Mouse (Mus musculus): ENCODE data around the gene Heyl. TPM values are rescaled to one million over a fixed set of nuclear protein-coding genes. Genes with fewer than 3 reads are reported as not detected.

Heyl gene
- polyA plus RNA-seq (2014; fragmentation: Illumina TruSeq; extraction: RNeasy Lipid Tissue Mini Kit (QIAGEN cat#74804); ENCODE audit: low read depth, low replicate concordance), result 2.4 TPM

GRCm38 (mm10) chr4:123233492-123234084 lies at the start of gene Heyl:
Gene Heyl, plus strand, starts transcription at chr4:123233556.

DNA sequence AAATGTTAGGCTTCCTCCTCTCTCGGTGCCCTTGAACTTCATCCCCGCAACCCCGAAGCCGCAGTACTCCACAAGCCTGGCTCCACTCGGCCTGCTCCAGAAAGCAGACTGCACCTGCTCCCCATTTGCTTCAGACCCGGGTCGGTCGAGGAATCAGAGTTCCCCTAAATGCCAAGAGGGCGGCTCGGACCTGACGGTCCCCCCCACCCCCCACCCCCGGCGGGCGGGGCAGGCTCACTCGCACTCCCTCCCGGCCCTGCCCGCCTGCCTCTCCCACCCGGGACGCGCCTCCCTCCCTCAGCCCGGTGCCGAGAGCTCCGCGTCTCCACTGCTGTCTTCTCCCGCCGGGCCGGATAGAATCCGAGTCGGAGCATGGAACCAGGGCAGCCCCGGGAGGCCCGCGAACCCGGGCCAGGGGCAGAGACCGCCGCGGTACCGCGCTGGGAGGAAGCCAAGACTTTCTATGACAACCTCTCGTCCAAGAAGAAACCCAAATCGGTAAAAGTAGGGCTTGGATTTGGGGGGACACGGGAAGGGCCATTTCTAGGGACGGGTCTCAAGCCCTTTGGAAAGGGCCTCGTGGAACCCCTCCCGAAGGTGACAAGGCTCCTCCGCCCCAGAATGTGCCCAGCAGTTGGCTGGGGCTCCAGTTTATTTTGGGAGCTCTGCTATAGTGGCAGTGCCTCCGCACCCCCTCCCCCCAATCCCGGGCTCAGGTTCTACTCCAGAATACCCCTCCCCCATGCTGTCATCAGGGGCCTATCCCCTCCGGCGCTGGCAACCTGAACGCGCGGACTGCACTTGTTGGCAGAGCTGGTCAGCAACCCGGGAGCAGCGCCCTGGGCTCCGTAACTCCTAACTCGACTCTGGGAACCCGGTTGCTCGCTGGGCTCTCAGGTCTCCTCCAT lies 31.9 kb upstream of the Heyl start, which contains the start of gene Nt5c1a:
TSS of gene Nt5c1a (plus strand) at position 319 of the 908 bp plus-strand sequence.

DNA sequence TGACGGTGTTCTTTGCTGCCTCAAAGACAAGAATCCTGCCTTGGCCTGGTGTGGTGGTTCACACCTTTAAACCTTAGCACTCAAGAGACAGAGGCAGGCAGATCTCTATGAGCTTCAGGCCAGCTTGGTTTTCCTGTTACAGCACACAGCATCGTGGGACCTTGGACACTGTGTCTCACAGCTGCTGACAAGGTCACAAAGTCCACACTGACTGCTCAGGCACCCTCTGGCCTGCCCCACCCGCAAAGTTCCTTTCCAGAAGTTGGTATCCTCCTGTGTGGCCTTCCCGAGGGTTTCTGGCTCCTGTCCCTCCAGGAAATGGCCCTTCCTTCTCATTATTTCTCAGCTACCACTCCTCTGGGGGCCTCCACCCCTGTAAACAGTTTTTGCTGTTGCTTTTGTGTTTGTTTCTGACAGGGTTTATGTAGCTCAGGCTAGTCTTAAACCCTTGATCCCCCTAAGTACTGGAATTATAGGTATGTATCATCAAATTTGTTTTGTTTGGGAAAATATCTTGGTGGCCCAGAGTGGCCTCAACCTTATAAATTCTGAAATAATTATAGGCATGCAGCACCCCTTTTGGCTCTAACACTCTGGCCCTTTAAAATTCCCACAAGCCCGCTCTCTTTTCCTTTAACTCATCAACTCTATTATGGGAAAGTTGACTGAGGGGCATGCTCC lies 28.5 kb downstream of the Heyl start, which contains the start of gene Pabpc4:
TSS of gene Pabpc4 (plus strand) at position 631 of the 681 bp plus-strand sequence.

Other genes starting within 250 kb of the Heyl start
- 0.23 TPM for gene Mycl, start 237.9 kb upstream of the Heyl start, polyA plus RNA-seq (2014; fragmentation: Illumina TruSeq; extraction: RNeasy Lipid Tissue Mini Kit (QIAGEN cat#74804); ENCODE audit: low read depth, low replicate concordance)
- 24.0 TPM for gene Trit1, start 217.0 kb upstream of the Heyl start, polyA plus RNA-seq (2014; fragmentation: Illumina TruSeq; extraction: RNeasy Lipid Tissue Mini Kit (QIAGEN cat#74804); ENCODE audit: low read depth, low replicate concordance)
- gene Bmp8b, start 128.4 kb upstream of the Heyl start, polyA plus RNA-seq (2014; fragmentation: Illumina TruSeq; extraction: RNeasy Lipid Tissue Mini Kit (QIAGEN cat#74804); ENCODE audit: low read depth, low replicate concordance), result not detected
- not detected for gene Oxct2b, start 117.3 kb upstream of the Heyl start, polyA plus RNA-seq (2014; fragmentation: Illumina TruSeq; extraction: RNeasy Lipid Tissue Mini Kit (QIAGEN cat#74804); ENCODE audit: low read depth, low replicate concordance)
- gene Ppie, start 93.6 kb upstream of the Heyl start, polyA plus RNA-seq (2014; fragmentation: Illumina TruSeq; extraction: RNeasy Lipid Tissue Mini Kit (QIAGEN cat#74804); ENCODE audit: low read depth, low replicate concordance), result 24.7 TPM
- 2.1 TPM for gene Hpcal4, start 50.3 kb upstream of the Heyl start, polyA plus RNA-seq (2014; fragmentation: Illumina TruSeq; extraction: RNeasy Lipid Tissue Mini Kit (QIAGEN cat#74804); ENCODE audit: low read depth, low replicate concordance)
- gene Nt5c1a, start 32.1 kb upstream of the Heyl start, polyA plus RNA-seq (2014; fragmentation: Illumina TruSeq; extraction: RNeasy Lipid Tissue Mini Kit (QIAGEN cat#74804); ENCODE audit: low read depth, low replicate concordance), result 2.0 TPM
- 27.8 TPM for gene Pabpc4, start 28.8 kb downstream of the Heyl start, polyA plus RNA-seq (2014; fragmentation: Illumina TruSeq; extraction: RNeasy Lipid Tissue Mini Kit (QIAGEN cat#74804); ENCODE audit: low read depth, low replicate concordance)
- not detected for gene Oxct2a, start 90.1 kb downstream of the Heyl start, polyA plus RNA-seq (2014; fragmentation: Illumina TruSeq; extraction: RNeasy Lipid Tissue Mini Kit (QIAGEN cat#74804); ENCODE audit: low read depth, low replicate concordance)
- gene Bmp8a, start 109.7 kb downstream of the Heyl start, polyA plus RNA-seq (2014; fragmentation: Illumina TruSeq; extraction: RNeasy Lipid Tissue Mini Kit (QIAGEN cat#74804); ENCODE audit: low read depth, low replicate concordance), result not detected

All from adrenal gland, adult 10 weeks (tissue).